Mouse (Mus musculus) hindbrain, embryonic 13.5 days (tissue): ENCODE results near the gene Ankrd1. TPM values are rescaled to one million over a fixed set of nuclear protein-coding genes. Genes with fewer than 3 reads are reported as not detected.

Source experiments
- ATAC-seq: fragments of 200-750 bp; cut with Nextera tagmentation; 2 replicates; pipeline ENCODE4 v1.8.0; 2017; ENCODE audit warnings: moderate TSS enrichment; ENCODE audit not compliant: low FRiP score
- H3K27ac ChIP-seq: fragments of 300-500 bp; sonication (generic); 2 replicates; pipeline ENCODE4 v1.5.1; 2015; ENCODE audit warnings: inconsistent platforms, mild to moderate bottlenecking, moderate library complexity
- H3K27me3 ChIP-seq: fragments of 300-500 bp; sonication (generic); 2 replicates; pipeline ENCODE4 v1.6.1; 2015; ENCODE audit warnings: mild to moderate bottlenecking, inconsistent platforms
- H3K36me3 ChIP-seq: fragments of 300-500 bp; sonication (generic); 2 replicates; pipeline ENCODE4 v1.6.1; 2015; ENCODE audit warnings: mild to moderate bottlenecking, inconsistent platforms
- H3K4me1 ChIP-seq: fragments of 300-500 bp; sonication (generic); replicated peaks from 2 replicates; pipeline ENCODE4 v1.6.1; 2015; ENCODE audit warnings: inconsistent platforms
- H3K4me2 ChIP-seq: fragments of 300-500 bp; sonication (generic); 2 replicates; pipeline ENCODE4 v1.6.1; 2015; ENCODE audit warnings: inconsistent platforms, mild to moderate bottlenecking, moderate library complexity
- H3K4me3 ChIP-seq: fragments of 300-500 bp; sonication (generic); 2 replicates; pipeline ENCODE4 v1.5.1; 2015; ENCODE audit warnings: mild to moderate bottlenecking, inconsistent platforms
- H3K9ac ChIP-seq: fragments of 300-500 bp; sonication (generic); 2 replicates; pipeline ENCODE4 v1.6.1; 2015; ENCODE audit warnings: mild to moderate bottlenecking, inconsistent platforms
- H3K9me3 ChIP-seq: fragments of 300-500 bp; sonication (generic); 2 replicates; pipeline ENCODE4 v1.6.1; 2016; ENCODE audit warnings: inconsistent platforms
- WGBS: fragments of 180-500 bp; shearing (Covaris S2); methylation state at CpG from one replicate; pipeline ENCODE4 v1.1.7; 2015; 5-methylcytosine and 5-hydroxymethylcytosine counted together
- polyA plus RNA-seq: library from polyadenylated mRNA; unstranded; fragments of >200 nt; fragmentation: Nextera tagmentation; extraction: Ambion mirVana; gene quantifications from 2 replicates; pipeline ENCODE4 v1.2.1, GENCODE M21; 2015

Ankrd1 gene
- 0.14 and 0.35 TPM in 2 replicates for polyA plus RNA-seq

- Histone ChIP-seq H3K4me2 (no peak within 1 kb of the TSS), H3K27me3 (no peaks in the 10 kb centered on the region), H3K9me3 (0 out of 2 replicates have a peak, but pooled peaks cover 6% of the 10 kb centered on the region), H3K9ac (no peak within 1 kb of the TSS), H3K27ac (no peak within 1 kb of the TSS), H3K4me3 (no peak within 1 kb of the TSS), H3K4me1 (no peaks in the 10 kb centered on the region), H3K36me3 (no peaks in the 10 kb centered on the region)
- ATAC-seq, result no peak
- 85% methylated on average over 14 of the region's 14 CpGs for WGBS
Measured at GRCm38 (mm10) chr19:36119783-36120471, at the start of gene Ankrd1. TSS of gene Ankrd1 (minus strand) at chr19:36120099.

- H3K27ac ChIP-seq, result no peak overlapping the region
- H3K4me3 ChIP-seq, result no peak overlapping the region
- no peak for ATAC-seq
- WGBS, result 88% methylated on average over 2 of the region's 2 CpGs
- no peaks in the 10 kb centered on the region for H3K27me3 ChIP-seq
- H3K4me2 ChIP-seq, result no peak overlapping the region
- H3K4me1 ChIP-seq, result no peaks in the 10 kb centered on the region
- H3K9me3 ChIP-seq, result no peaks in the 10 kb centered on the region
- no peaks in the 10 kb centered on the region for H3K36me3 ChIP-seq
- no peak overlapping the region for H3K9ac ChIP-seq
Measured at GRCm38 (mm10) chr19:36169101-36169500, 49.2 kb upstream of the Ankrd1 start.

- no peak overlapping the region for H3K27ac ChIP-seq
- H3K36me3 ChIP-seq, result no peaks in the 10 kb centered on the region
- no peaks in the 10 kb centered on the region for H3K4me1 ChIP-seq
- WGBS, result 86% methylated on average over 4 of the region's 4 CpGs
- no peak overlapping the region for H3K9ac ChIP-seq
- H3K4me3 ChIP-seq, result no peak overlapping the region
- H3K9me3 ChIP-seq, result no peaks in the 10 kb centered on the region
- no peak overlapping the region for H3K4me2 ChIP-seq
- ATAC-seq, result no peak
- H3K27me3 ChIP-seq, result no peaks in the 10 kb centered on the region
Measured at GRCm38 (mm10) chr19:36168121-36168520, 48.2 kb upstream of the Ankrd1 start.

- 91% methylated on average over 6 of the region's 6 CpGs for WGBS
- Histone ChIP-seq H3K9ac (no peak overlapping the region), H3K4me3 (no peak overlapping the region), H3K9me3 (no peaks in the 10 kb centered on the region), H3K27ac (no peak overlapping the region), H3K27me3 (no peaks in the 10 kb centered on the region), H3K4me2 (no peak overlapping the region), H3K4me1 (no peaks in the 10 kb centered on the region), H3K36me3 (no peaks in the 10 kb centered on the region)
- no peak for ATAC-seq
Measured at GRCm38 (mm10) chr19:36167291-36167896, 47.5 kb upstream of the Ankrd1 start.

- Histone ChIP-seq H3K4me1 (no peaks in the 10 kb centered on the region), H3K4me3 (no peak overlapping the region), H3K9ac (no peak overlapping the region), H3K27ac (no peak overlapping the region), H3K36me3 (no peaks in the 10 kb centered on the region), H3K9me3 (no peaks in the 10 kb centered on the region), H3K27me3 (no peaks in the 10 kb centered on the region), H3K4me2 (no peak overlapping the region)
- 90% methylated on average over 6 of the region's 6 CpGs for WGBS
- ATAC-seq, result no peak
Measured at GRCm38 (mm10) chr19:36166401-36167160, 46.7 kb upstream of the Ankrd1 start.

GRCm38 (mm10) chr19:36165351-36165750, 45.5 kb upstream of the Ankrd1 start:
- 87% methylated on average over 4 of the region's 4 CpGs for WGBS
- no peak for ATAC-seq

GRCm38 (mm10) chr19:36150241-36151007, 30.5 kb upstream of the Ankrd1 start:
- no peak overlapping the region for H3K4me2 ChIP-seq
- H3K4me1 ChIP-seq, result peaks cover 5% of the 10 kb centered on the region
- H3K27me3 ChIP-seq, result no peaks in the 10 kb centered on the region
- H3K4me3 ChIP-seq, result no peak overlapping the region
- 48% methylated on average over 4 of the region's 4 CpGs for WGBS
- ATAC-seq, result peak; percentile 39; the same call in 1 of the 2 replicates
- H3K36me3 ChIP-seq, result no peaks in the 10 kb centered on the region
- 0 out of 2 replicates have a peak, but pooled peaks cover under 1% of the 10 kb centered on the region for H3K9me3 ChIP-seq
- no peak overlapping the region for H3K9ac ChIP-seq
- H3K27ac ChIP-seq, result no peak overlapping the region

More at GRCm38 (mm10) chr19:36165351-36165750, 45.5 kb upstream of the Ankrd1 start:
- no peaks in the 10 kb centered on the region for H3K27me3 ChIP-seq
- H3K4me1 ChIP-seq, result no peaks in the 10 kb centered on the region
- no peaks in the 10 kb centered on the region for H3K36me3 ChIP-seq
- H3K9me3 ChIP-seq, result no peaks in the 10 kb centered on the region
- no peak overlapping the region for H3K27ac ChIP-seq
- H3K9ac ChIP-seq, result no peak overlapping the region
- no peak overlapping the region for H3K4me3 ChIP-seq
- H3K4me2 ChIP-seq, result no peak overlapping the region

GRCm38 (mm10) chr19:36148578-36148977, 28.7 kb upstream of the Ankrd1 start:
- Histone ChIP-seq H3K27me3 (no peaks in the 10 kb centered on the region), H3K4me3 (no peak overlapping the region), H3K27ac (no peak overlapping the region), H3K36me3 (no peaks in the 10 kb centered on the region), H3K9ac (no peak overlapping the region), H3K4me2 (no peak overlapping the region), H3K9me3 (peaks cover 10% of the 10 kb centered on the region; the same call in 1 of the 2 replicates), H3K4me1 (peaks cover 5% of the 10 kb centered on the region)
- WGBS, result 86% methylated on average over 6 of the region's 6 CpGs
- no peak for ATAC-seq

- 91% methylated on average over 2 of the region's 2 CpGs for WGBS
- Histone ChIP-seq H3K9me3 (peaks cover 10% of the 10 kb centered on the region; the same call in 1 of the 2 replicates), H3K4me1 (no peaks in the 10 kb centered on the region), H3K27me3 (no peaks in the 10 kb centered on the region), H3K4me3 (no peak overlapping the region), H3K4me2 (no peak overlapping the region), H3K27ac (no peak overlapping the region), H3K9ac (no peak overlapping the region), H3K36me3 (no peaks in the 10 kb centered on the region)
- ATAC-seq, result no peak
Measured at GRCm38 (mm10) chr19:36143571-36143970, 23.7 kb upstream of the Ankrd1 start.

GRCm38 (mm10) chr19:36133731-36134130, 13.8 kb upstream of the Ankrd1 start:
- 36% methylated on average over 5 of the region's 5 CpGs for WGBS
- H3K4me3 ChIP-seq, result no peak overlapping the region
- no peaks in the 10 kb centered on the region for H3K27me3 ChIP-seq
- ATAC-seq, result no peak
- no peaks in the 10 kb centered on the region for H3K9me3 ChIP-seq
- peaks cover 4% of the 10 kb centered on the region; the same call in 1 of the 2 replicates for H3K4me1 ChIP-seq
- no peak overlapping the region for H3K27ac ChIP-seq
- H3K4me2 ChIP-seq, result no peak overlapping the region
- H3K9ac ChIP-seq, result no peak overlapping the region
- no peaks in the 10 kb centered on the region for H3K36me3 ChIP-seq

- H3K27ac ChIP-seq, result no peak overlapping the region
- no peak overlapping the region for H3K4me2 ChIP-seq
- no peak overlapping the region for H3K4me3 ChIP-seq
- H3K27me3 ChIP-seq, result no peaks in the 10 kb centered on the region
- peaks cover 4% of the 10 kb centered on the region; the same call in 1 of the 2 replicates for H3K4me1 ChIP-seq
- no peak overlapping the region for H3K9ac ChIP-seq
- 92% methylated on average over 6 of the region's 6 CpGs for WGBS
- H3K36me3 ChIP-seq, result no peaks in the 10 kb centered on the region
- no peaks in the 10 kb centered on the region for H3K9me3 ChIP-seq
- no peak for ATAC-seq
Measured at GRCm38 (mm10) chr19:36133064-36133463, 13.2 kb upstream of the Ankrd1 start.

GRCm38 (mm10) chr19:36131990-36132389, 12.1 kb upstream of the Ankrd1 start:
- no peak overlapping the region for H3K4me2 ChIP-seq
- no peaks in the 10 kb centered on the region for H3K27me3 ChIP-seq
- peaks cover 4% of the 10 kb centered on the region; the same call in 1 of the 2 replicates for H3K4me1 ChIP-seq
- no peak overlapping the region for H3K27ac ChIP-seq
- H3K9me3 ChIP-seq, result no peaks in the 10 kb centered on the region
- no peak overlapping the region for H3K4me3 ChIP-seq
- no peak for ATAC-seq
- H3K9ac ChIP-seq, result no peak overlapping the region
- no peaks in the 10 kb centered on the region for H3K36me3 ChIP-seq
- 85% methylated on average over 6 of the region's 6 CpGs for WGBS
